Mouse (Mus musculus) heart, embryonic 14.5 days (tissue): ENCODE measurements around the gene Mef2d. TPM values are rescaled to one million over a fixed set of nuclear protein-coding genes. Genes with fewer than 3 reads are reported as not detected.

Source experiments
- ATAC-seq: fragments of 200-750 bp; cut with Nextera tagmentation; 2 replicates; pipeline ENCODE4 v1.8.0; 2017; ENCODE audit warnings: low read depth, moderate TSS enrichment; ENCODE audit not compliant: insufficient number of reproducible peaks, insufficient read depth, low FRiP score
- H3K27ac ChIP-seq, 2 experiments: fragments of 200-500 bp in 1 of 2; fragments of 300-500 bp in 1 of 2; sonication (generic) in 1 of 2; replicated peaks in 1 of 2; 2 replicates each; pipeline ENCODE4 v1.5.1; 2012 to 2014; ENCODE audit warnings: low read depth in 2 of 2, low read length in 2 of 2, control low read depth in 1 of 2, mild to moderate bottlenecking in 1 of 2, mixed read lengths in 1 of 2; ENCODE audit not compliant: control insufficient read depth in 1 of 2, insufficient read depth in 1 of 2
- H3K27me3 ChIP-seq: fragments of 300-500 bp; sonication (generic); 2 replicates; pipeline ENCODE4 v1.6.1; 2014; ENCODE audit warnings: mild to moderate bottlenecking, low read length, control low read depth; ENCODE audit not compliant: control insufficient read depth, insufficient read depth
- H3K36me3 ChIP-seq: fragments of 300-500 bp; sonication (generic); 2 replicates; pipeline ENCODE4 v1.6.1; 2014; ENCODE audit warnings: mild to moderate bottlenecking, control low read depth, low read length, mixed read lengths; ENCODE audit not compliant: control insufficient read depth, insufficient read depth
- H3K4me1 ChIP-seq, 2 experiments: fragments of 200-500 bp in 1 of 2; fragments of 300-500 bp in 1 of 2; sonication (generic) in 1 of 2; 2 replicates each; pipeline ENCODE4 v1.6.1; 2012 to 2014; ENCODE audit warnings: low read length in 2 of 2, control low read depth in 1 of 2, mixed read lengths in 1 of 2; ENCODE audit not compliant: control insufficient read depth in 2 of 2, insufficient read depth in 2 of 2
- H3K4me2 ChIP-seq: fragments of 300-500 bp; sonication (generic); 2 replicates; pipeline ENCODE4 v1.6.1; 2014; ENCODE audit warnings: mild to moderate bottlenecking, low read length
- H3K4me3 ChIP-seq, 2 experiments: fragments of 200-500 bp in 1 of 2; fragments of 300-500 bp in 1 of 2; sonication (generic) in 1 of 2; 2 replicates each; pipeline ENCODE4 v1.5.1; 2012 to 2014; ENCODE audit warnings: low read length in 2 of 2, mild to moderate bottlenecking in 2 of 2, control low read depth in 1 of 2, low read depth in 1 of 2, moderate library complexity in 1 of 2; ENCODE audit not compliant: control insufficient read depth in 1 of 2, insufficient read depth in 1 of 2
- H3K9ac ChIP-seq: fragments of 300-500 bp; sonication (generic); 2 replicates; pipeline ENCODE4 v1.6.1; 2014; ENCODE audit warnings: mild to moderate bottlenecking, low read length
- H3K9me3 ChIP-seq: fragments of 300-500 bp; sonication (generic); 2 replicates; pipeline ENCODE4 v1.6.1; 2016; ENCODE audit warnings: low read length, control low read depth; ENCODE audit not compliant: control insufficient read depth
- WGBS: fragments of 180-500 bp; shearing (Covaris S2); extraction: QIAGEN DNeasy Blood & Tissue Kit; methylation state at CpG from one replicate; pipeline ENCODE4 v1.1.7; 2014; 5-methylcytosine and 5-hydroxymethylcytosine counted together
- polyA plus RNA-seq: library from polyadenylated mRNA; unstranded; fragments of >200 nt; fragmentation: Nextera tagmentation; extraction: Ambion mirVana; gene quantifications from 2 replicates; pipeline ENCODE4 v1.2.1, GENCODE M21; 2014

The Mef2d gene
- polyA plus RNA-seq, 1 experiment from 2014 or later = 52.1 TPM

GRCm38 (mm10) chr3:88200161-88200971 is 58.2 kb downstream of the Mef2d start:
- no peak overlapping the region for H3K27ac ChIP-seq
- H3K4me1 ChIP-seq = peaks cover 0 to 10% of the 10 kb centered on the region in 2 experiments; a peak in 3 of 4 replicates
- H3K9ac ChIP-seq = peak overlapping the region; percentile 34
- H3K36me3 ChIP-seq = no peaks in the 10 kb centered on the region
- WGBS = under 1% methylated on average over 59 of the region's 61 CpGs
- peaks cover 97% of the 10 kb centered on the region for H3K27me3 ChIP-seq
- peak overlapping the region; percentile 62 for H3K4me2 ChIP-seq
- H3K4me3 ChIP-seq = peak overlapping the region; percentile 25 to 39
- no peak for ATAC-seq
- H3K9me3 ChIP-seq = no peaks in the 10 kb centered on the region

GRCm38 (mm10) chr3:88200972-88201330 is 58.8 kb downstream of the Mef2d start:
- ATAC-seq = no peak
- WGBS = under 1% methylated on average over 37 of the region's 37 CpGs
- H3K9ac ChIP-seq = peak overlapping the region; percentile 34
- H3K9me3 ChIP-seq = no peaks in the 10 kb centered on the region
- H3K36me3 ChIP-seq = no peaks in the 10 kb centered on the region
- no peak overlapping the region for H3K27ac ChIP-seq
- H3K4me1 ChIP-seq = peaks cover 0 to 10% of the 10 kb centered on the region in 2 experiments; a peak in 3 of 4 replicates
- H3K4me2 ChIP-seq = peak overlapping the region; percentile 62
- H3K27me3 ChIP-seq = peaks cover 97% of the 10 kb centered on the region
- H3K4me3 ChIP-seq = peak overlapping the region; percentile 25 to 39

- H3K9me3 ChIP-seq = no peaks in the 10 kb centered on the region
- no peak overlapping the region for H3K9ac ChIP-seq
- H3K27ac ChIP-seq = no peak overlapping the region
- H3K4me1 ChIP-seq = peaks cover 0 to 10% of the 10 kb centered on the region in 2 experiments; a peak in 3 of 4 replicates
- H3K4me3 ChIP-seq = no peak overlapping the region
- H3K27me3 ChIP-seq = peaks cover 99% of the 10 kb centered on the region
- no peaks in the 10 kb centered on the region for H3K36me3 ChIP-seq
- H3K4me2 ChIP-seq = no peak overlapping the region
- ATAC-seq = no peak
- WGBS = 27% methylated on average over 5 of the region's 5 CpGs
Measured at GRCm38 (mm10) chr3:88201640-88202039, 59.5 kb downstream of the Mef2d start.

- Histone ChIP-seq H3K4me3 (no peak overlapping the region), H3K9ac (no peak overlapping the region), H3K27ac (no peak overlapping the region), H3K9me3 (no peaks in the 10 kb centered on the region), H3K27me3 (peaks cover 99% of the 10 kb centered on the region), H3K36me3 (no peaks in the 10 kb centered on the region), H3K4me1 (peaks cover 0 to 10% of the 10 kb centered on the region in 2 experiments; a peak in 3 of 4 replicates), H3K4me2 (no peak overlapping the region)
- ATAC-seq = no peak
- under 1% methylated on average over 6 of the region's 6 CpGs for WGBS
Measured at GRCm38 (mm10) chr3:88202986-88203385, 60.8 kb downstream of the Mef2d start.

- H3K27ac ChIP-seq = no peak overlapping the region
- no peak overlapping the region for H3K4me3 ChIP-seq
- no peaks in the 10 kb centered on the region for H3K9me3 ChIP-seq
- H3K9ac ChIP-seq = no peak overlapping the region
- H3K4me2 ChIP-seq = no peak overlapping the region
- H3K27me3 ChIP-seq = peaks cover 99% of the 10 kb centered on the region
- no peak for ATAC-seq
- WGBS = 14% methylated on average over 5 of the region's 5 CpGs
- H3K4me1 ChIP-seq = peaks cover 0 to 10% of the 10 kb centered on the region in 2 experiments; a peak in 3 of 4 replicates
- H3K36me3 ChIP-seq = no peaks in the 10 kb centered on the region
Measured at GRCm38 (mm10) chr3:88203456-88203855, 61.3 kb downstream of the Mef2d start.

- peaks cover 0 to 10% of the 10 kb centered on the region in 2 experiments; a peak in 3 of 4 replicates for H3K4me1 ChIP-seq
- H3K9ac ChIP-seq = no peak overlapping the region
- no peak overlapping the region for H3K4me3 ChIP-seq
- ATAC-seq = no peak
- H3K27ac ChIP-seq = no peak overlapping the region
- no peaks in the 10 kb centered on the region for H3K36me3 ChIP-seq
- peaks cover 99% of the 10 kb centered on the region for H3K27me3 ChIP-seq
- no peak overlapping the region for H3K4me2 ChIP-seq
- no peaks in the 10 kb centered on the region for H3K9me3 ChIP-seq
- 5% methylated on average over 7 of the region's 7 CpGs for WGBS
Measured at GRCm38 (mm10) chr3:88203999-88204700, 62.0 kb downstream of the Mef2d start.

GRCm38 (mm10) chr3:88204751-88205150 is 62.6 kb downstream of the Mef2d start:
- no peak for ATAC-seq
- WGBS = 19% methylated on average over 1 of the region's 1 CpGs
- Histone ChIP-seq H3K9me3 (no peaks in the 10 kb centered on the region), H3K9ac (no peak overlapping the region), H3K4me3 (no peak overlapping the region), H3K4me1 (peaks cover 0 to 10% of the 10 kb centered on the region in 2 experiments; a peak in 3 of 4 replicates), H3K36me3 (no peaks in the 10 kb centered on the region), H3K27me3 (peaks cover 99% of the 10 kb centered on the region), H3K4me2 (no peak overlapping the region), H3K27ac (no peak overlapping the region)
